Mouse (Mus musculus) cortical plate, adult 2 months (tissue): ENCODE measurements around the gene Plekhh2.

Experiments
- CTCF ChIP-seq: fragments of 200-500 bp; IDR thresholded peaks from 2 replicates; pipeline ENCODE4 v1.5.1; 2011; ENCODE audit warnings: mild to moderate bottlenecking, control low read depth, low read length; ENCODE audit not compliant: insufficient read depth; ENCODE audit errors: extremely low read depth
- POLR2A ChIP-seq: fragments of 200-500 bp; IDR thresholded peaks from 2 replicates; pipeline ENCODE4 v1.6.1; 2011; ENCODE audit warnings: mild to moderate bottlenecking, low read length, control low read depth; ENCODE audit not compliant: insufficient read depth; ENCODE audit errors: extremely low read depth

DNA sequence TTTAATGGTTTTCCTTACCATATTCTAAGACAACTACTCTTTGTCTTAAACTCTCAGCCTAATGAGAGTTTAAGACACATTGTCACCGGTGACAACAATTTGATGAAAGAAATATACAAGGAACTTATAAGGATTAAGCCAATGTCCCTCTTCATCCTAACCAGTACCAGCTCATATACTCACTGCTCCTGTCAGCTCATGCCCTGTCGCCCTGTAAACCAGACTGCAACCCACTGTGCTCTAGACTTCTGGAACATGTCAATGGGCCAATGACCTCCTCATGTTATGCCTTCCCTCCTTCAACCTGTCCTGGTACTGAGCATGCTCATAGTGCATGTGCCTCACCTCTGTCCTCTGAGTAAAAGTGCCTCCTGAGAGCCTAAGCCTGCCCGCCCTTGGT lies 156.2 kb downstream of the Plekhh2 start:
- TF ChIP-seq POLR2A, result no peak
- TF ChIP-seq CTCF, result no peak
